Mouse (Mus musculus): ENCODE data around the gene D630036H23Rik. TPM values are rescaled to one million over a fixed set of nuclear protein-coding genes. Genes with fewer than 3 reads are reported as not detected.
"Not testable (repeated sequence)": the region's sequence is repeated elsewhere in the genome, so short reads cannot be mapped to it uniquely, and the experiment has no call there.

The D630036H23Rik gene
- total RNA-seq (2015; ENCODE audit: low replicate concordance) (2.5 TPM in 1 of 2 replicates, not detected in the other), total RNA-seq (2017; ENCODE audit: low replicate concordance) (not detected in 2 replicates)

DNA sequence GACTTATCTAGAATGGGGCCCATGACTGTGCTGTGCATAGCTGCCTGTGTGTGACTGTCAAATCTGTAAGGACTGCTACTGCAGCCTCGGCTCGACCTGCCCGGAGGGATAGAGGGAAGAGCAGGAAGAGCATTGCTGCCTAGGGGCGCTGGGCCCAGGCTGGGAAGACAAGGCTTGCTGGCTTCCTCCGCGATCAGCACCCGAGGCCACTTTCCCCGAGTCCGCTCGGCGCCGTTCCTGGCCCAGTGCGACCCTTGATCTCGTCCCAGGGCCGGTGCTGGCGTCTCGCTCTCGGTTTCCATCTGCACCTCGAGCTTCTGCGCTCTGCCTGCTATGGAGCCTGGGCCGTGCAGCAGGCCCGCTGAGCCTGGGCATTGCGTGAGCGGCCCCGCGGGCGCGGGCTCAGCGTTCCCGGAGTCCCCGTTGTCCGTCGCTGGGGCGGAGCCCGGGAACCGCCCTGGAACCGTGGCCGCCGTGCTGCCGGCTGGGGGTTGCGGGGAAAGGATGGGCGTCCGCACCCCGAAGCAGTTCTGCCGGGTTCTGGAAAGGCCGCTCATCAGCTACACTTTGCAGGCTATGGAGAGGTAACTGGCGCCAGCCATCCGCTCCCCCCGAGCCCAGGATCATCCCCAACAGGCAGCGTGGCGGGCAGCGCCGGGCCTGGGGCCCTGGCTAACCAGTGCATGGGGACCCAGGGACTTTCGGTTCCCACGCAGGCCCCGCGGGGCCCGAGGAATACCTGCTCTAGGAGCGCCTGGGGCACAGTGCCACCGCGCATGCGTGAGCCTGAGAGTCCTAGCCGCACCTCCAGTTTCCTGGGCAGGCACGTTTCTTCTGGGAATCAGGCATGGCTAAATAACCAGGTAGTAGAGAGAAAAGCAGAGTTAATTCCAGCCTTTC, at the start of gene D630036H23Rik, which contains the start of gene Ispd:
Gene D630036H23Rik, minus strand, starts transcription at position 741 of the 900 bp plus-strand sequence.
Gene Ispd, plus strand, starts transcription at position 10 of the 900 bp plus-strand sequence.
- ATAC-seq (replicated peaks; ENCODE audit: low FRiP score, poor library complexity, severe bottlenecking), result peak; percentile 82

GRCm38 (mm10) chr12:36426163-36427045, 44.4 kb upstream of the D630036H23Rik start:
- ATAC-seq (replicated peaks; ENCODE audit: low FRiP score, poor library complexity, severe bottlenecking), result no peak

DNA sequence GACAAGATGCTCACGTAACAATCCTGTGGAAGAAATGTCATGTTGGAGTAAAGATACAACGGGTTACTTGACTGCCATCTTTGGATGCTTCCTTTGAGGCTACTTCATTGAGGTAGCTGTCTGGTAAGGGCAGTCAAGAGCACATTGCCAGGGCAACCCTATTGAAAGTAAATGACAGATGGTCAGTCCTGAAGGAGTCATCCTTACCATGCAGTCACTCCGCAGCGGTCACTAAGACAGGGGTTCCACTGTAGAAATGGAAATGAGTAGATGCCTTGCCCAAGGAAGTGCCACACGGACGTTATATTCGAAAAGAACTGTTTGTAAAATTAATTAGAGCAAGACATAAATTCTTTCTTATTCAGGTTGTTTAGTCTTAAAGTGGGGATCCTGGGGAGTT, 43.3 kb upstream of the D630036H23Rik start:
- no peak for ATAC-seq (replicated peaks; ENCODE audit: low FRiP score, poor library complexity, severe bottlenecking)

DNA sequence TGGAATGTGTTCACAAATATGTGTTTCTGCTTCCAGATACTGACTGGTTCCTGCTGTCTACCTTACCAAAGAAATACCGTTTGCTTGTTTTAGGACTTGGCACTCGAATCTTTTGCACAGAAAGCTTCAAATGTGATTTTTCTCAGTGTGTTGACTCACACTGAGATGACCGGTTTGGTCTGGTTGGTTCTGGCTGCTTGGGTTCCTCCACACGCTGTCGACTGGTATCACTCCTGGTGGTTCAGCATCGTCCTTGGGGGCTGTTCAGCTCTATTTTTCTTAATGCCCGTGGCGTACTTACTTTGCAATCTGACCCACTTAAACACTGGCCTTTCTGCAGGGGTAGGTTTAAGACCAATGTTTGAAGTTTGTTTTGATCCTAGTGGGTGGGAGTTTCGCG, 41.7 kb upstream of the D630036H23Rik start:
- no peak for ATAC-seq (replicated peaks; ENCODE audit: low FRiP score, poor library complexity, severe bottlenecking)

DNA sequence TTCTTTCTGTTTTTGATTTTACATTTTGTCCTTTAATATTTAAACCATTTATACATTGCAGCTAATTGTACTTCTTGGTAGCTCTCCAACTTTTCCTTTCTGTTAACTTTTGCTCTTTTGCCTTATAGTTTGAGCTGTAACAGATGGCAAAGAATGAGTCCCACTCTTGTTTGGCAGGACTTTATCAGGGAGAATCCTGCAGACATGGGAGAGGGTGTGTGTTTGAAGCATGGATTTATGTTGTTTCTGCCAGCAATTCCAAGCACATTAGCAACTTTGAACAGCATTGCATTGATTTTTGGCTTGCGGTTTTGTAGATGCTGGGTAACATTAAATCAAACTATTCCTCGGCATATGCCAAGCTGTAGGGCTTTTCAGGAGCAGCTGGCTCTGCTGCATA, 13.1 kb upstream of the D630036H23Rik start:
- no peak for ATAC-seq (replicated peaks; ENCODE audit: low FRiP score, poor library complexity, severe bottlenecking)

DNA sequence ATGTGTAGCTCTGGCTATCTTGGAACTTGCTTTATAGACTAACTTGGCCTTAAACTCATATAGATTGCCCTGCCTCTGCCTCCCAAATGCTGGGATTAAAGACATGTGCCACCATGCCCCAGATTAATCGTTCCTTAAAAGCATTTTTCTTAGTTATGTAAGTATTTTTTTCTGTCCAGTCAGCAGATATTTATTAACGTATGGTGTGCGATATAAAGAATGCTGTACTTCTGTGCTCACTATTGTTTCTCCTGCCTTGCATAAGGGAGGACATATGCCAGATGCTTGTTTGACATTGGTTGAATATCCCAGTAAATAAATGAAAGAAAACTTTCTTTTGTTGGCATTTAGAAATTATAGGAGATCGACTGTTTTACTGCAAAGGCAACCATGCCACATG, 5.0 kb upstream of the D630036H23Rik start:
- no peak for ATAC-seq (replicated peaks; ENCODE audit: low FRiP score, poor library complexity, severe bottlenecking)

- no peak for ATAC-seq (replicated peaks; ENCODE audit: low FRiP score, poor library complexity, severe bottlenecking)
Observed at GRCm38 (mm10) chr12:36385386-36385785, 3.4 kb upstream of the D630036H23Rik start.

- ATAC-seq (replicated peaks; ENCODE audit: low FRiP score, poor library complexity, severe bottlenecking), result no peak
Observed at GRCm38 (mm10) chr12:36380806-36381205, 1.2 kb downstream of the D630036H23Rik start.

- ATAC-seq (replicated peaks; ENCODE audit: low FRiP score, poor library complexity, severe bottlenecking), result no peak
Observed at GRCm38 (mm10) chr12:36380254-36380653, 1.7 kb downstream of the D630036H23Rik start.

GRCm38 (mm10) chr12:36376391-36376790, 5.6 kb downstream of the D630036H23Rik start:
- ATAC-seq (replicated peaks; ENCODE audit: low FRiP score, poor library complexity, severe bottlenecking), result not testable (repeated sequence)

DNA sequence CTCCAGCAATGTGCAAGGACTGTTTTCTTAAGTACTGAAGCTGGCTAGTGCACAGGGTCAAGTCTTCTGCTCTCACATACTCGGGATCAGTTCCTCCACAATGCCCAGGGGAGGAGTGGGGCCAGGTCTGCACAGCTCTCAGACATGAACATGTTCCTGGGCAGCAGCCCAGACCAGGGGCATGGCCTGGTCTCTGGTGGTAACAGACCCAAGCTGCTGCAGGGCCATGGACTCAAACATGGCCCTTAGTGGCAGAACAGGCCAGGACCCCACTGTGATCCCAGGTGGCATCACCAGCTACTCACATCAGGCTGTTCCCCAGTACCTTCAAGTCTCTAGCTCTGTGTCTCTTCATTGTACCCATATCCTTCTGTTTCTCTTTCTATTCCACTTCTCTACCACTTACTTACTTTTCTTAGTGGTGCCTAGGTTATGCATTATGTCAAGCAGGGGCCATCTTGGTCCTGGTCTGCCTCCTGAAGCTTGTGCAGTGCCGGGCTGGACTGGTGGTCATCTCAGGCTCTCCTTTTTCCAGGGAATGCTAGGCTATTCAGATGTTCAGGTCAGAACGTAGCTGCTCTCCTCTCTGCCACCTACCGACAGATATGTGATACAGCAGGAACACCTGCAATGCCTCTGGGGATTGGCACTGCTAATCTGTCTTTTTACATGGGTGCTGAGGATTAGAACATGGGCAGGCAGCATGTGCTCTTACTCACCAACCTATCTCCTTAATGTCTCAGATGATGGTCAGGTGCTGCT, 8.6 kb downstream of the D630036H23Rik start:
- no peak for ATAC-seq (replicated peaks; ENCODE audit: low FRiP score, poor library complexity, severe bottlenecking)

DNA sequence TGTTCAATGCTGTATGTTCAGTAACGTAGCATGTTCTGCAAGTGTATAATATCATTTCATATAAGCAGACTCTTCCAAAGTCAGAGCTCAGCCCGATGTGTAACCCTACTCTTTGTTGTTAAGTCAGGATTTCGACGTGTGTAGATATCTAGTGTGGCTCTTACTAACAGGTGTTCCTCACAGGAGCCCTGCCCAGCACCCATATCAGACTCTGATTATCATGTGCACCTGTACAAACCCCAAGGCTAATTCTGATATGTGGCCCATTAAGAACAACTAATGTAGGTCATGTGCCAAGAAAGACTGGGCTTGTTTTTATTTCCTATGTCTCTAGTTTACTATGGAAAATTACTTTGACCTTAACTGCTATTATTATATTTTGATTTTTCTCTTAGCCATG, 18.0 kb downstream of the D630036H23Rik start:
- ATAC-seq (replicated peaks; ENCODE audit: low FRiP score, poor library complexity, severe bottlenecking), result no peak

GRCm38 (mm10) chr12:36360693-36361092, 21.3 kb downstream of the D630036H23Rik start:
- ATAC-seq (replicated peaks; ENCODE audit: low FRiP score, poor library complexity, severe bottlenecking), result no peak

GRCm38 (mm10) chr12:36360064-36360463, 21.9 kb downstream of the D630036H23Rik start:
- no peak for ATAC-seq (replicated peaks; ENCODE audit: low FRiP score, poor library complexity, severe bottlenecking)

GRCm38 (mm10) chr12:36344131-36344530, 37.9 kb downstream of the D630036H23Rik start:
- no peak for ATAC-seq (replicated peaks; ENCODE audit: low FRiP score, poor library complexity, severe bottlenecking)

DNA sequence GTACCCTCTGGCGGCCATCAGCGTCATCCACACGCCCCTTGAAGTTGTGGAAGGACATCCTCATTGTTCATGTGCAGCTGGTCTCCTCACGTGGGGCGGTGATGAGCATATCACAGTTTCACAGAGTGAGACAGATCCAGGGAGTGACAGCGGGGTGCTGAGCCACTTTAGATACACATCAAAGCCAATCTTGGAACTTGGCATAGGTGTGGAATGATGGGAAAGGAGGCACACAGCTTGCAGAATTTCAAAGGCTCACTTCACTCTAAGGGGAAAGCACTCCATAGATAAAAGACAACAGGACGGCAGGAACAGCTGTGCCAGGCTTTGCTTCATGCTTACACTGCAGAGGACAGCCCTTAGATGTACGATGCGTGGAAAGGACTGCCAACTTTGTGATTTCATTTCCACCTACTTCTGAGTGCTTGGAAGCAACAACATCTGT, 48.1 kb downstream of the D630036H23Rik start:
- no peak for ATAC-seq (replicated peaks; ENCODE audit: low FRiP score, poor library complexity, severe bottlenecking)

DNA sequence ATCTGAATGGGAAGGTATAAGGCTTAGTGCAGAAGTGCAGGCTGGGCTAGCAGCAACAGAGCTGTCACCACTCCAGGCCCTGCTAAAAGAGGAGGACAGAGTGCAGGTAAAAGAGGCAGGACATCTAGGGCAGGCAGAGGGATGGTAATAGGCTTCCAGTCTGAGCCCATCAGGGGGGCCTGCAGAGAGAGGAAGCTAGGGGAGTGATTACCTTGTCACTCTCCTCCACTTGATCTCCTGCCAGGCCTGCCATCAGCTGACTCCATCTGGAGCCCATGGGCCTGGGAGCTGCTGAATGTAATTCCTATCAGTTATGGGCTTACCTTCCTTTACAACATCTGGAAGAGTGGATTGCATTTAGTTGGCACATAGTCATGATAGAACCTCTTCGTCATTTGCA, 49.3 kb downstream of the D630036H23Rik start:
- ATAC-seq (replicated peaks; ENCODE audit: low FRiP score, poor library complexity, severe bottlenecking), result no peak
